Comparison of ENCODE assay signal across 9 mouse cellular contexts in the genomic region with DNA sequence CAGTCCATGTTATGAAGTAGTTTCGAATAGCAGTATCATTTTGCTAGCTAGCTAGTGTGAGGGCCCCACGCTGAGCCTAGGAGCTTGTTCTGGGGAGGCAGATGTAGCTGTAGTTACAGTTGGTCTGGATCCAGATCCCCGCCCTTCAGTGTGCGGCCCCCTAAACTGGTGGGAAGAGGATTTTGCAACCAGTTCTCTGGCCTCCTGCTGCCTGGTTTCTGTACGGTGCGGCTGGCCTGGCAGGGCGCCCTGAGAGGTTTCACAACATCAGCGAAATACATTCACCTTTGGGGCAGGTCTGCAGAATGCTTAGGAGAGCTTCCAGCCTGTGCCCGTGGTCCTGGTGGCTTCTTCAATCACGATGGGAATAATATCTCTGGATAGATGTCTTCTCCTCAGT. TPM values are rescaled to one million over a fixed set of nuclear protein-coding genes. Genes with fewer than 3 reads are reported as not detected.
DNase-seq lines count a peak whose midpoint lies in the region; ATAC-seq lines count a peak whose summit lies in the region.
"Had no signal": no experiment of that assay in that cellular context is flagged by ENCODE, and none has a peak within 500 bp of the region (broad histone marks: within the 10 kb centered on the region; RNA-seq: fewer than 3 reads in every experiment).

No protein-coding gene starts in this region.

- no peak overlapping the region; the same call in 1 of the 2 replicates for H3K9ac ChIP-seq in neural tube, embryonic 15.5 days (replicated peaks)

- ATAC-seq in neural tube, embryonic 15.5 days (ENCODE audit: low FRiP score): no peak

- H3K27me3 ChIP-seq in neural tube, embryonic 15.5 days (replicated peaks): no peaks in the 10 kb centered on the region

- WGBS in neural tube, embryonic 15.5 days: 73% methylated on average over 10 of the region's 10 CpGs

- H3K4me2 ChIP-seq in neural tube, embryonic 15.5 days: peak overlapping the region; percentile 84

- H3K27ac ChIP-seq in neural tube, embryonic 15.5 days (replicated peaks): no peak overlapping the region

- no peak overlapping the region; the same call in 1 of the 2 replicates for H3K4me3 ChIP-seq in neural tube, embryonic 15.5 days (replicated peaks)

- H3K4me1 ChIP-seq in neural tube, embryonic 15.5 days: peaks cover 35% of the 10 kb centered on the region

- H3K9me3 ChIP-seq in neural tube, embryonic 15.5 days (replicated peaks): no peaks in the 10 kb centered on the region

- H3K36me3 ChIP-seq in neural tube, embryonic 15.5 days: 0 out of 2 replicates have a peak, but pooled peaks cover 3% of the 10 kb centered on the region

- DNase-seq in layer of hippocampus, adult 18-20 months (ENCODE audit: low spot score in 2 of 2): peak; percentile 31 to 61
- no peak for DNase-seq in layer of hippocampus, postnatal 10 days (ENCODE audit: low spot score in 2 of 2)
- DNase-seq in fibroblast of lung, adult 2 months (ENCODE audit: low read depth): peak; percentile 44
- DNase-seq in liver: peak; percentile 61
- DNase-seq in left cerebral cortex, adult 8-10 months (ENCODE audit: low spot score in 2 of 2): no peak
- DNase-seq in cerebellum, postnatal 14 days: no peak
- DNase-seq in ovary, adult 18-20 months (ENCODE audit: low spot score): no peak

RNA-seq across cellular contexts. Expression of a gene that starts 2.0 kb away (rescaled TPM):
- total RNA-seq in layer of hippocampus, adult 18-20 months (2021): 10 to 100 TPM; 19.6 to 21.4 TPM
- total RNA-seq in layer of hippocampus, postnatal 10 days (2021): 10 to 100 TPM; 20.9 to 21.4 TPM
- polyA plus RNA-seq in neural tube, embryonic 15.5 days (2015; fragmentation: Nextera tagmentation; extraction: Ambion mirVana): 29.5 and 34.9 TPM in 2 replicates
- 10 to 100 TPM; 17.4 to 19.5 (median 19.0) TPM for total RNA-seq in left cerebral cortex, adult 8-10 months (2022)

RNA-seq across cellular contexts. Expression of a gene that starts 21.7 kb away (rescaled TPM):
- not detected for total RNA-seq in layer of hippocampus, adult 18-20 months (2021)
- total RNA-seq in layer of hippocampus, postnatal 10 days (2021): not detected
- not detected in 2 replicates for polyA plus RNA-seq in neural tube, embryonic 15.5 days (2015; fragmentation: Nextera tagmentation; extraction: Ambion mirVana)
- not detected for total RNA-seq in left cerebral cortex, adult 8-10 months (2022)

RNA-seq across cellular contexts. Expression of a gene that starts 28.6 kb away (rescaled TPM):
- not detected for total RNA-seq in layer of hippocampus, adult 18-20 months (2021)
- total RNA-seq in layer of hippocampus, postnatal 10 days (2021): not detected
- not detected in 2 replicates for polyA plus RNA-seq in neural tube, embryonic 15.5 days (2015; fragmentation: Nextera tagmentation; extraction: Ambion mirVana)
- not detected for total RNA-seq in left cerebral cortex, adult 8-10 months (2022)
- polyA plus RNA-seq: urinary bladder, adult 2 months had no signal

Comparison
In these comparisons a context has a peak if more than half of its experiments do, and no peak if none do; other contexts are left out.
1. DNase-seq: peak in layer of hippocampus, adult 18-20 months (2 of 2), fibroblast of lung, adult 2 months (single experiment) and liver (single experiment); none in layer of hippocampus, postnatal 10 days (0 of 2), left cerebral cortex, adult 8-10 months (0 of 2), cerebellum, postnatal 14 days (0 of 2) and ovary, adult 18-20 months (single experiment).